Mouse (Mus musculus) urinary bladder, postnatal 4 days (tissue): ENCODE data around the gene Prr14.
A peak's percentile ranks its signal among the peaks of the same experiment; 100 is the strongest.
"Not testable (repeated sequence)": the region's sequence is repeated elsewhere in the genome, so short reads cannot be mapped to it uniquely, and the experiment has no call there.

Source experiments
- DNase-seq, 2 experiments: peaks; one replicate each; pipeline ENCODE4 v3.0.0; 2021 to 2022; ENCODE audit warnings: low spot score in 2 of 2

Prr14 gene

GRCm38 (mm10) chr7:127472060-127472459 lies 12.6 kb downstream of the Prr14 start:
- no peak for DNase-seq

- no peak for DNase-seq
Observed at GRCm38 (mm10) chr7:127473705-127474104, 14.3 kb downstream of the Prr14 start.

GRCm38 (mm10) chr7:127474378-127475070 lies 15.1 kb downstream of the Prr14 start:
- no peak for DNase-seq

GRCm38 (mm10) chr7:127475186-127475740 lies 15.9 kb downstream of the Prr14 start:
- DNase-seq: no peak

GRCm38 (mm10) chr7:127476336-127476735 lies 16.9 kb downstream of the Prr14 start:
- no peak for DNase-seq

- no peak for DNase-seq
Observed at GRCm38 (mm10) chr7:127476855-127477254, 17.4 kb downstream of the Prr14 start.

- peak; percentile 98 to 99 for DNase-seq
Observed at GRCm38 (mm10) chr7:127477687-127478634, 18.6 kb downstream of the Prr14 start.

- DNase-seq: peak; percentile 96
Observed at GRCm38 (mm10) chr7:127478635-127479317, 19.4 kb downstream of the Prr14 start, which contains the start of gene Fbrs. Fbrs (plus strand) TSS chr7:127479199.

GRCm38 (mm10) chr7:127479318-127480225 lies 20.2 kb downstream of the Prr14 start:
- no peak for DNase-seq

- DNase-seq: no peak
Observed at GRCm38 (mm10) chr7:127480321-127480720, 20.9 kb downstream of the Prr14 start.

- DNase-seq: no peak
Observed at GRCm38 (mm10) chr7:127485416-127485815, 26.0 kb downstream of the Prr14 start.

- DNase-seq: not testable (repeated sequence)
Observed at GRCm38 (mm10) chr7:127488364-127488763, 29.0 kb downstream of the Prr14 start.

GRCm38 (mm10) chr7:127489982-127490381 lies 30.6 kb downstream of the Prr14 start:
- DNase-seq: no peak

- no peak for DNase-seq
Observed at GRCm38 (mm10) chr7:127491846-127492245, 32.4 kb downstream of the Prr14 start.

GRCm38 (mm10) chr7:127494648-127495047 lies 35.2 kb downstream of the Prr14 start:
- DNase-seq: no peak

GRCm38 (mm10) chr7:127497382-127497781 lies 38.0 kb downstream of the Prr14 start:
- DNase-seq: no peak

GRCm38 (mm10) chr7:127498407-127498806 lies 39.0 kb downstream of the Prr14 start:
- DNase-seq: no peak

GRCm38 (mm10) chr7:127508291-127508690 lies 48.9 kb downstream of the Prr14 start:
- DNase-seq: no peak

GRCm38 (mm10) chr7:127509830-127510229 lies 50.4 kb downstream of the Prr14 start:
- DNase-seq: not testable (repeated sequence)

GRCm38 (mm10) chr7:127511241-127511640 lies 51.8 kb downstream of the Prr14 start:
- DNase-seq: no peak

GRCm38 (mm10) chr7:127511808-127512230 lies 52.4 kb downstream of the Prr14 start, which contains the start of gene Srcap:
Srcap (plus strand) TSS chr7:127511983.
- peak; percentile 93 to 96 for DNase-seq
